Mouse (Mus musculus) 3134 (cell line): ENCODE results near the gene Glod4.

ENCODE experiments used
- DNase-seq: peaks from one replicate; pipeline ENCODE4 v3.0.0-alpha.2; 2011; ENCODE audit warnings: low spot score; ENCODE audit not compliant: insufficient read length; ENCODE audit errors: extremely low read depth

Glod4 gene

DNA sequence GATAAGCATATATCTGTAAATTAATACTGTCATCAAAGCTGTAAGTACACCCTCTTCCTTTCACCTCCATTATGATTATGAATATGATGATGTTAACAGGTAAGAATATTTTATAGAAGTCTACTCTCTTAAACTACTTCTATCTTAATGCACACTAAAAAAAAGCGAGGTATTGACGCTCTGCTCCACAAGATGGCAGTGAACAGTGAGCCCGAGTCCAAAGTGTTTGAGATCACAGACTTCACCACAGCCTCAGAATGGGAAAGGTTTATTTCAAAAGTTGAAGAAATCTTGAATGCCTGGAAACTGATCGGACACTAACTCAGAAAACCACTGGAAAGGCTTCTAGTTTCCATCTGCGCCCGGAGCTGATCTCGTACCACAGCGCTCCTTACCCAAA, 149.9 kb downstream of the Glod4 start:
- no peak for DNase-seq

DNA sequence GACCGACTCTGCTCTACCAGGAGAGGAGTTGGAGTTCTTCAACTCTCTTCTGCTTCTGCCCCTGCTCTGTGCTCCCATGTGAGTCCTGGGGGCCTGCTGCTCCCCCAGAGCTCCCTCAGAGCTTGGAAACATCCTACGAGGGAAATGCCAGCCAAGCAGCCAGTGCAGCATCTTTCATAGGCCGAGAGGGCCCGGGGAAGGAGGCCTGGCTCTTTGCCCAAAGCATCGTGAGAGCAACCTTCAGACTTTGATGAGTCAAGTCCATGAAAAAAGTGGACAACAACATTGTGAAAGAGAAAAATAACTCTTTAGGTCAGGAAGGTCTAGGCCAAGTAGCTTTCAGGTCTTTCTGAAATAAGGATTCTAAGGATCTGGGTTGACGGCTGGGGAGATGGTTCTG, 153.7 kb downstream of the Glod4 start:
- DNase-seq = no peak

DNA sequence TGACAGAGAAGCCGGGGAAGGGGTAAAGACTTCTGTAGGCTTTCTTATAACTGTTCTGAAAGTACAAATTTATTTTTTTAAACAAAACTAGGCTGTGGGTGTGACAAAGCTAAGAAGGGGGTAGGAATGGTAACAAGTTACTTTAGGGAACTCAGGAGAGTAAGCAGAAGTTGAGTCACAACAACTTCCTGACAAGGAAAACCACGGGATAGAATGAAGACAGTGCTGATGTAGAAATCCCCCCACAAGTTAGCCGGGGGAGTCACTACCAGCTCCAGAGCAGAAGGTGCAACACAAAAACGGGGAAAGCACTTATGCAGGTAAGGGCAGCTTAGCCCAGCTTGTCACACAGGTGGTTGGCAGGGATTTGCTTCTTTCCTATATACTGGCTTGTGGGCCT, 155.0 kb downstream of the Glod4 start:
- no peak for DNase-seq

DNA sequence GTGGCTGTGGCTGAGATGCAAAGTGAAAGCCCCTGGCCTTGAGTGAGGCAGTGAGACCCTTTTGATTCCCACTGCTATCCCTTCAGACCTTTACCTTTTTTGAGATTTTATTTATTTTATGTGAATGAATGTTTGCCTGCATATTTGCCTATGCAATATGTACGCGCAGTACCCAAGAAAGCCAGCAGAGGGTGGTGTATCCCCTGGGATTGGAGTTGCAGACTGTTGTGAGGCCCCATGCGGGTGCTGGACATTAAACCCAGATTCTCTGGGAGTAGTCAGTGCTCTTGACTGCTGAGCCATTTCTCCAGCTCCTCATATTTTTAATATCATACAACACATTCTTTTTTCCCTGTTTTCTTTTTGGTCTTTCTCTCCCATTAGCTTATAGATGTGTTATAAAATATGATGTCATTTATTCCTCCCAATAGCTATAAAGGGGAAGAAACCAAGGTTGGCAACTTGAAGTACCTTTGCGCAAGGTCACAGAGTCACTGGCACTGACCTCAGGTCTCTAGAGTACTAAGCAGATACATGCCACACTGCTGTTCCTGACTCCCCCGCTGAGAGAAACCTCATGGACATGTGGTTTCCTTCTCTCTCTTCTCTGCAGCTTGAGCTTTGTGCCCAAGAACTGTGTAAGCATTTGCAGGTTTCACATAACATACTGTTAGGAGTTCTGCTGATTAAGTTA, 157.5 kb downstream of the Glod4 start:
- DNase-seq = no peak

DNA sequence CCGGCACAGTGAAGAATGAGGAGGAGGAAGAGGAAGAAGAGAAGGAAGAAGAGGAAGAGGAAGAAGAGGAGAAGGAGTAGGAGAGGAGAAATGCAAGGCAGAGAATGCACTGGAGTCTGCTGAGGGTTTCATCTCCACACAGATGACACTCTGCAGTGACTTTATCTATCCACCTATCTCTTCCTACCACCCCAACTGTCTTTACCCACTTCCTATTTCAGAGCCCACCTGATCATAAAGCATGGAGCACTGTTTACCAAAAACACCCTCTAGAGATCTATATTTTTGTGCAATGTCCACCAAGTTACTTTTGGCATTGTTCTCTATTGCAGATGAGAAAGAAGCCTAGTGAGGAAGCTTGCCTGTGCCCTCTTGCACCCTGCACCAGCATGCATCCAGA, 158.6 kb downstream of the Glod4 start:
- no peak for DNase-seq

DNA sequence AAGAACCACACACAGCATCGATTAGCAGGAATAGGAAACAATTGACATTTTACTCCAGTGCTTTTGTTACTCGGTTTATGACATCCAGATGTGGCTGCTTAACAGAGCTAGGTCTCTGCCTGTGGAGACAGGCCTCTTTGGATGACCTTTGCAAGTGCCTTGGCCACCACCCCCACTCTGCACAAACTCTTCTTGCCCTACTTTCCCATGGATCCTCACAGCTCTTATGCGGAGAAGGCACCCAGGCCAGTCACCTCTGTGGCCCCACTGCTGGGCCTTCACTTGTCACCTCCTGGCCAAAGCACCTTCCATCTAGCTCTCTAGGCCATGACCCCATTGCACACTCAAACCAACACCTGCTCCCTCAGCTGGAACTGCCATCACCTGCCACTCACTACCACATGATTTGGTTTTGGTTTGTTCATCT, 159.6 kb downstream of the Glod4 start:
- DNase-seq = no peak

DNA sequence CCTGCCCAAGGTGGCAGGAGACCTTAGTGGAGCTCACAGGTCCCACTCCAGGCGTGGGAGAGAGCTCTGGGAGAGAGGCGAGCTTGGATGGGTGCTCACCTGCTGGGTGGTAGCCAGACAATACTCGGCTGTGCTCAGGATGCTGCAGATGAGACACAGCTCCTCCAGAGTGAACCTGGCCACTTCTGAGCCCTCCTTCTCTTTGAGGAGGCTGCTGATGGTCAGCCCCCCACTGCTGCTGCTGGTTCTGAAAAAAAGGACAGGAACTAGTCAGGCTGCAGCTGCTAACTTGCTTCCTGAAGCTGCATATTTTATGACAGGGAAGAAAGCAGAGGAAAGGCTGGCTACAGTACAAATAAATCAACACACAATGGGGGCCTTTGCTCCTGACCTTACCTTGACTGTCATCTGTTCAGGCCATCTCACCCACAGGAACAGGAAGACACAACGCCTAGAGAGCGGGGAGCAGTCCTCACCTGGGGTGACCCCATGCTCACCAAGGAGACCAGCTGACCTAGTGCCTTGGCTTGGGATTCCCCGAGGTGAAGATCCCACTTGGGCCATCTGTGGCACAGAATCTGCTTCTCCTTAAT, 162.4 kb downstream of the Glod4 start:
- DNase-seq = no peak

DNA sequence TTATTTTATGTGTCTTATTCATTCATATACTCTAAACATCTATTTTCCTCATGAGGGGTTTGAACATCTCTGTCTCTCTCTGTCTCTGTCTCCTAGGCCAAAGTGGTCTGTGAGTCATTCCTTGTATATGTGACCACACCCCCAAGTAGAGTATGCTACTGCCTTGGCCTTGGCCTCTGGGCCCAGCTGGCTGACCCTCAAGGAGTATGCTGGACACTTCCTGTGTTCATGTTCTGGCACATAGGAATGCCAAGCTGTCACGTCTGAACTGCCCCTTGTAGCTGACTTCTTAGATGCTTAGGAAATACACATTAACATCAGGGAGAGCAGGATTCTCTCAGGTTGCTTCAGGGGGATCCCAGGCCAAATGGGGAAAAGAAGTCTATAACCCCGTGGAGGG, 163.2 kb downstream of the Glod4 start:
- peak; percentile 65 for DNase-seq

DNA sequence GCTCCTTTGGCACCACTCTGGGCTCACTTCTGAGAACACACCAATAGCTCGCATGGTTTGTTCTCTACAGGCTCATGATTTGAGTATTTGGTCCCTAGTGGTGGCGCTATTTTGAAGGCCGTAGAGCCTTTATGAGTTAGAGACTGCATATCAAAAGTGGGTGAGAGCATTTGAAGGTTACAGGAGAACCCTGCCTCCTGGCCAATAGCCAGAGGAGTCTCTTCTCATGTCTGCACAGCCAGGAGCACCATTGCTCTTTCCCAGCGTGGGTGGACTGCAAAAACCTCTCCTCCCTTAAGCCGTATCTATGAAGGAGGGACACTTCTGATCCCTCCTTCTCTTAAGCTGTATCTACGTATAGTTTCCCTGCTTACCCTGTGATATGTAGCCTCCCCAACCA, 166.2 kb downstream of the Glod4 start:
- no peak for DNase-seq

DNA sequence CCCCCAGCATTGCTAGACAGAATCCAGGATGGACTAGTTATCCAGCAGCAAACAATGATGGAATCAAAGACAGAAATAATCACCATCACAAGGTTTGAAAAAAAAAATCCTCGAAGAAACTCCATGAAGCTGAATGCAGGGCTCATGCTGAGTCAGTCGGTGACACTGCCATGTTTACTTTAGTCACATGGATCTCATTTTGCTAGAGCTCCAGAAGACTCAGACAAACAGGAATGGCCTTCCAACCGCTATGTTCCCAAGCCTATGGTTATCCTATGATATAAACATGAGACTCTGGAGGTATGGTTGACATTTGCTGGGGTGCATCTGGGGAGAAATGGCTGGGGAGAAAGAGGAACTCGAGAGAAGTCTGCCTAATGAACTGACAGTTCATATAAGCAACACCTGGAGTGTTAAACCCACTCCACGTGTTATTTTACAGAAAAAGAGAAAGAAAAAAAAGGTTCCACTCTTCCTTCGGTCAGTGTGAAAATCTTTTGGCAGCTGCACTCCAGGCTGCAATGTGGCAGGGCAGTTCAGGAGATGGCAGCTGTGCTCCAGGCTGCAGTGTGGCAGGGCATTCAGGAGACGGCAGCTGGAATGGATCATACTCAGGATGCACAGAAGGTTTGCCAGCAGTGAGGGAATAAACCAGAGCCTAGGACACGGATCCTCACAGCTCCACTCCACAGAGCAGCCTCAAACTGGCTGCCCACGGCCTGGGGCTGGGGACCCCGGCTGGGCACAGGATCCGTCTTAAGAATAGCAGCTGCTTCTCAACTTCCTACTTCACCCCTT, 169.0 kb downstream of the Glod4 start:
- no peak for DNase-seq
